Mouse (Mus musculus) cerebellum, postnatal 25 days (tissue): ENCODE measurements around the gene Sirpb1b.
"Not testable (repeated sequence)": the region's sequence is repeated elsewhere in the genome, so short reads cannot be mapped to it uniquely, and the experiment has no call there.

Experiments
- DNase-seq, 2 experiments: peaks; one replicate each; pipeline ENCODE4 v3.0.0; 2021; ENCODE audit warnings: mixed read lengths in 2 of 2

The Sirpb1b gene

DNA sequence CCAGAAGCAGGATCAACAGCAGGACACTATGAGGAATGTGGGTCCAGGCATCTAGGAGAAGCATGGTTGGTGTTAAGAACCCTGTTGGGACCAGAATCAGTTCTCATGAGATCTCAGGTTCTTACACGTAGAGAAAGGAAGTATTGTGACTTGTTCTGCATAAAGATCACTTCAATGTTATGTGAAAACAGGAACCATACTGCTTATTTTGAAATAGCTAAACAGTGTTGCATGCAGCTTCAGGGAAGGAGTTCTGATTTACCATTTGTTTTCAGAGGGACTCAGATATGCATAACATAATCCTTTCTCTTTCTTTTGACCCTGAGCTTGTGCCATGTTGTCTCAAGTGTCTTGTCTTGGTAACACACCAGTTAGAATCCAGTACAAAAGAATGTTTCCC lies at the start of gene Sirpb1b:
Gene Sirpb1b, minus strand, starts transcription at position 179 of the 400 bp plus-strand sequence.
- DNase-seq, result not testable (repeated sequence)

- DNase-seq, result not testable (repeated sequence)
Observed at GRCm38 (mm10) chr3:15590377-15591117, 15.7 kb upstream of the Sirpb1b start.

DNA sequence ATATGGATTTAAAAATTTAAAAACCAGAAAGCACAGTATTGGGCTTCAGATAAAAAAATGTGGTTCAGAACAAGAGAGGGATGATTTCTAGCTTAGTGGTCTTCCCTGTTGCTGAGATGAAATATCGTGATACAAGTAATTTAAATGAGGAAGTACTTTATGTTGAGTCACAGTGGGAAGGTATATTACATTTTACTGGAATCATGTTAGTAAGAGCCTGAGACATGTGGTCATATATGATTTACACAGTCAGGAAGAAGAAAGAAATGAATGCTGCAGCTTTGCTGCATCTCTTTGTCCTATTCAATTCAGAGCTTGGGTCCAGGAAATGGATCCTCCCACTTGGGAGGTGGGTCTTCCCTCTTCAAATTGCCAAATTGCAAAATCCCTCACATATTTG lies 11.8 kb upstream of the Sirpb1b start:
- not testable (repeated sequence) for DNase-seq

- DNase-seq, result no peak
Observed at GRCm38 (mm10) chr3:15583452-15583851, 8.6 kb upstream of the Sirpb1b start.

DNA sequence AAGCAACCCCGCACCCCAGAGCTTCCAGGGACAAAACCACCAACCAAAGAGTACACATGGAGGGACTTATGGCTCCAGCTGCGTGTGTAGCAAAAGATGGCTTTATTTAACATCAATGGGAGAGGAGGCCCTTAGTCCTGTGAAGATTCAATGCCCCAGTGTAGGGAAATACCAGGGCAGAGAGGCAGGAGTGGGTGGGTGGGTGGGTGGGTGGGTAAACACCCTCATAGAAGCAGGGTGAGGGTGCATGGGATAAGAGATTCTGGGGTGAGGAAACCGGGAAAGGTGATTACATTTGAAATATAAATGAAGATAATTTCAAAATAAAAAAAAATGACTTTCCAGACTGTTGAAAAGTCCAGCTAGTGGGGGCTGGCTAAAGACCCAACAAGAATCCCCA lies 8.1 kb upstream of the Sirpb1b start:
- not testable (repeated sequence) for DNase-seq

DNA sequence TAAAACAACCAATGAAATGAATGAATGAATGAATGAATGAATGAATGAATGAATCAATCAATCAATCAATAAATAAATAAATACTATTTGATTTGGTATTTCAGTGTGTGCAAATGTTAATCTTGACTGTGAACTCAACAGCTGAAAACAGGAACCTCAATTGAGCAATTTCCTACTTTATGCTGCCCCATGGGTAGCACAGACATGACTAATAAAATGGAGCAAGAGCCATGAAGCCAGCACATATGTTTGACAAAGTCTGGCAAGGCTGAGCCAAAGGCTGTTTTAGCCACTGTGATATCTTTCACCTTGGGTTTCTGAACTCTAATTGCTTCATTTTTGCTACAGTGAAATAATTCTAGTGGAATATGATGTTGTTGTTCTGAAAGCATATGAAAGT lies 1.6 kb upstream of the Sirpb1b start:
- DNase-seq, result not testable (repeated sequence)

- no peak for DNase-seq
Observed at GRCm38 (mm10) chr3:15528589-15528988, 46.3 kb downstream of the Sirpb1b start.

GRCm38 (mm10) chr3:15513608-15514007 lies 61.3 kb downstream of the Sirpb1b start:
- DNase-seq, result not testable (repeated sequence)

- DNase-seq, result not testable (repeated sequence)
Observed at GRCm38 (mm10) chr3:15507792-15508321, 67.0 kb downstream of the Sirpb1b start.

DNA sequence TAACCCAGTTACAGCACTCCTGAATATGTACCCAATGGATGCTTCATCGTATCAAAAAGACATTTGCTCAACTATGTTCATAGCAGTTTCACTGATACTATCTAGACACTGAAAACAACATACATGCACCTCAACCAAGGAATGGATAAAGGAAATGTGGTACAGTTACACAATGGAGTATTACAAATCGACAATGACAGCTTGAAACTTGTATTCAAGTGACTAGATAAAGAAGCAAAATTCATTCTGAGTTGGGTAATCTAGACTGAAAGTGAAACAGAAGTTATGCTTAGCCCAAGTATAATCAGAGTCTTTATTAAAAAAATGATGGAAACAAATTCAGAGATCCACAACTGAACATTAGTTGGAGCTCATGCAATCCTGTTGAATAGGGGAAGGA lies 100.0 kb downstream of the Sirpb1b start:
- not testable (repeated sequence) for DNase-seq

DNA sequence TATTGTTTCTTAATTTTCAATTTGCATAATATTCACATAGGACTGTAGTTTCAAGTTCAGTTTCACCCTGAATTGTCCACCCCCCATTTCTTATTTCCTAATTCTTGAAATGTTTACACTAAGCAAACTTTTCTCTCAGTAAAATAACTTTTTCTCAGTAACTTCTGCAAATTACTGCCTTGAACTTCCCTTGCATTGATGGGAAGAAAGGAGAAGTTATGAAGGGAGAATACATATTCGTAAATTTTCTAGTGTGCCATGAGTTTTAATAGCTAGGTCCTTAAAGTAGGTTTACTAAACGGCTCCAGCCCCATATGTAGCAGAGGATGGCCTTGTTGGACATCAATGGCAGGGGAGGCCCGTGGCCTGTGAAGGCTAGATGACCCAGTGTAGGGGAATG lies 104.7 kb downstream of the Sirpb1b start:
- DNase-seq, result not testable (repeated sequence)
